Mouse (Mus musculus) Muller cell, postnatal 12 days (primary cell): ENCODE results near the gene Zfp827.

Source experiments
- DNase-seq: peaks from one replicate; pipeline ENCODE4 v3.0.0-alpha.2; 2015; ENCODE audit errors: inconsistent ontology term

Zfp827 gene

DNA sequence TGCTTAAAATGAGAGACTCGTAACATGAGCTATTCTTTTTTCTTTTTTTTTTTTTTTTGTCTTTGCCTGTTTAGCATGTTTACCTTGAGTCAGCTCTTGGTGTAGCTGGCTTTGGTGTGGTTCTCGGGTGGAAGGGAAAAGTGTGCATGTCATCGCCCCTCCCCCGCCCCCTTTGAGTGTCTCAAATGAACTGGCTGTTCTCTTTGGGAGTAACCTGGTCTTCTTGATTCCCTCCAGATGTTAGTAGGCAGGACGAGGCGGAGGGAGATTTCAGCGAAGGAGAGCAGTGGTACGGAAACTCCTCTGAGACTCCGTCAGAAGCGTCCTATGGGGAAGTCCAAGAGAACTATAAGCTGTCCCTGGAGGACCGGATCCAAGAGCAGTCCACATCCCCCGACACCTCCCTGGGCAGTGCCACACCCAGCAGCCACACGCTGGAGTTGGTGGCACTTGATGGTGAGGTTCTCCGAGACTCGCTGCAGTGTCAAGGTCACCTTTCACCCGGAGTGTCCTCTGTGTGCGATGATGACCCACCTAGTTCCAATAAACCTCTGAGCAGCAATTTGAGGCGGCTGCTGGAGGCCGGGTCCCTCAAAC is 31.9 kb downstream of the Zfp827 start:
- no peak for DNase-seq

DNA sequence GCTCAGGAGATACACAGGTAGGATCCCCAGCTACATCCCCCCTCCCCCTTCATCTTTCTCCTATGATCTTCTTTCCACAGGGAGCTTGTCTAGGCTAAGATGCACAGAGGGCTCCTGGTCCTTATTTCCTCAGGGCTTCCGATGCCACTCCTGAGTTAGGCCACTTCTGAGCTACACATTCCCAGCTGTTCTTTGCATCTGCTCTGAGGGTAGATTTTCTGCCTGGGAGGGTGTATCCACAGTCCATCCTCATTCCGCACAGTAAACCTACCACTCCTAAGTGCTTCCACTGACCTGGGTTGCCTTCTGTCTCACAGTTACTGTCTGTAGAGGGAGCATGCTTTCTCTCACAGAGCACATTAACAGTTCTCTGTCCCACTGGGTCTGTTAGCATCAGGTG is 37.7 kb downstream of the Zfp827 start:
- DNase-seq, result no peak

DNA sequence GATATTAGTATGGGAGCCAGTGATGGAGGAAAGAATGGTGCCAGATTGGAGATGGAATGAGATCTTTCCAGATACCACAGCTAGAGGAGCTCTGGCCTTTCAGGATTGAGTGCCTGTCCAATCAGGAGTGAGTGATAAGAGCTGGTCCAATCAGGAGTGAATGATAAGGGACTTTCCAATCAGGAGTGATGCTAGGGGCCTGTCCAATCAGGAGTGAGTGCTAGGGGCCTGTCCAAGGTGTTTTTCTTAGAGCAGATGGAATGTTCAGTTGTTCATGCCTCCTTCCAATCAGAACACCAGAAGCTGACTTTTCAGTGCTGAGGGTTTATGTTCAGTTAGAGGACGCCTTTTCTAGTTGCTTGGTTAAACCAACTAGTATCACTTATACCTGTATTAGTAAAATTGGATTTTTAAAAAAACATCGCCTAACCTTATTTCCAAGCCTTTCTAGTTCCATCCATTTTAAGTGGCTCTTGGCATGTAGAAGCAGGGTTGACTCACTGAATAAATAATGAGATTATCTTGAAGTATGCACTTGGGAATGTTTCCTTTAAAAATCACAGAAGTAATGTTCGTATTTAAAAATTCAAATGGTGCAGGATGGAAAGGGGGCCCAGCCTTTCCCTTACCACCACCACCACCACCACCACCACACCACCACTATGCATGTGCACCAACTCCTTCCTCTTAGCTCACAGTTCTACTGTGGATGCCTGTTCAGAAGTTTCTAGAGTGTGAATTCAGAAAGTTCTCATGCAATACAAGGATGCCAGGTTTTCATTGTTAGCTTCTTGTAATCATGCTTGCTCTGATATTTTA is 39.8 kb downstream of the Zfp827 start:
- DNase-seq, result no peak

DNA sequence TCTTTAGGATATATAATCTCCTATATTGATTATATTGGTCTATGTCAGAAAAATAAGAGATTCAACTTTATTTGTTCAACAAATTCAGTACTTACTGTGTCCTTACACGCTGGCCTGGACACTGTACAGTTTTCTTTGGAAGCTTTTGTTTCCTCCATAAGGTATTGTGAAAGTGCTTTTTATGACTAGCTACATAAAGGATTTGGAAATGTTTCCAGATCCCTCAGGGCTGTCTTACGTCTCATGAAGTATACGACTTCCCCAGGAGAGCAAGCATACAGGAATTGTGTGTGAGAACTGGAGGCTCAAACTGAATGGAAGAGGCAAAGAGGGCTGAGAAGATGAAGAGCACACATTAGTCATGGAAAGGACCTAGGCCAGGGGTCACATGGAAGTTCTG is 45.1 kb downstream of the Zfp827 start:
- no peak for DNase-seq

DNA sequence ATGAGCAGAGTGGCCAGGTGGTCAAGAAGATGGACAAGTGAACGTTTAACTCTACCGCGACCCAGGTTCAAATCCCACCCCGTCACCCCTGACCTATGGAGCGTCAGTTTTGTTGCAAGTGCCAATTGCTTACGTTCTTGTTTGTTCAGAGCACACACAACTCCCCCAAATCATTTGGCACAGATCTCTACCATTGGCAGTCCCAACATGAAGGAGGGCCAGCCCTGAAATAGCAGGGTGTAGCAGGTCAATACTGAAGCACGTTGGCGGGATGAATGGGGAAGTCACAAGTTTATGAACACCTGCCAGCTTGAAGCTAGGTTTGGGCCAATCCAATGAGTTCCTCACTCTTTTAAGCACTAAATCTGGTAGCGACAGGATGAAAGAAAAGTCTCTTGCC is 46.7 kb downstream of the Zfp827 start:
- no peak for DNase-seq

DNA sequence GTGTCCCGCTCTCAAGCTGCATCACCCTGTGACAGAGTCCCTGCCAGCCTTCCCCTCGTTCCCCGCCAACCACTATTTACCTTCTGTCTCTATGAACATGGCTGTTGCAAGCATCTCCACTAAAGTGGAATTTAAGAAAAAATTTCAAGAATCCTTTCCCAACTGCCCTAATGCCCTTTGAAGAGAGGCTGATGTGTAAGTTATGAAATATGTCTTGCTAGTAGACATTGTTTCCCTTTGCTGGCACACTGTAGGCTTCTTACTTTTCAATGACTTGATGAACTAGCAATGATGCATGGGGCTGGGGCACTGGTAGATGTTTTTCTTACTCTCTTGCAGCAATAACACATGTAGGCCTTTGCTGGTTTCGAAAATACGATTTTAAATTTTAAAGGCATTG is 49.0 kb downstream of the Zfp827 start:
- peak; percentile 78 for DNase-seq

DNA sequence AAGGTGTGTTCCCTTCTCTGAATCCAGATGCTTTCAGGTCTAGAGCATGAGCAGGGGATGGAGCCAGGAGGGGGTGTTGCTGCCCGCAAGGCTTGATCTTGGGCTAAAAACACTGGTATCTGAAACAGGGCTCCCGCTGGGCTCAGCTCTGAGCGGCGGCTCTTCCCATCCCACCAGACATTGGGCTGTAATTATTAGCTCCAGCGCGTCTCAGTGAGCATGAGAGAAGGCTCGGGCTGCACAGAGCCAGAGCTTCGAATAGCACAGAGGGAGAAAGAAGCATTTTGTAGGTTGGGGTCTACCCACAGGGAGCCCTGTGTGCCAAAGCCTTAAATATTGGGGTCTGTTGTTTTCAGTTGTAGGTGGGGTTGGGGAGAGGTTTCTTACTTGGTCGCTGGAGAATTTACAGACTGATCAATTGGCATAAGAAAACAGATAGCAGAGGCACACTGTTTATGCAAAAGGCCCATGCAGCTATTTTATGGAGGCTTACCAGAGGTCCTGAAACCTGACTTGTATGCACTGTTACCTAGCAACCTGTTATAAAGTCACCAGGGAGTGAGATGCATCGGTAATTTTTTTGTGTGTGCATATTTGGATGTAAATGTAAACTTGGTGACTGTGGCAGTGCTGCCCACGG is 50.4 kb downstream of the Zfp827 start:
- DNase-seq, result no peak

DNA sequence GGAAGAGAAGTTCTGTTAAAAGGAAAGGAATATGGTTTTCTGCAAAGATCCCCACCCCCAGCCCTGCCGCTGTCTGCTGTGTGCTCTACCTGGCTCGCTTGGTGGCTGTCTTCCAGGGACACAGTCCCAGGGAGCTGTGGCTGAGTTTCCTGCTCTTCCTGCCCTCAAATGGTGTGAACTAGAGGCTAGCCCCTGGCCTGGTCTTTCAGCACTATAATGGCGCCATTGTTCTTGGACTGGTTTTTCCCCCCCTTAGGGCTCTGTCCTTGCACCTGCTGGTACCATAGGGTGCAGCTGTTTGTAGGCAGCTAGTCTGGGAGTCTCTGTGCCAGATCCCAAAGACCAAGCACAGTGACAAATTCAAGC is 50.9 kb downstream of the Zfp827 start:
- DNase-seq, result peak; percentile 50

DNA sequence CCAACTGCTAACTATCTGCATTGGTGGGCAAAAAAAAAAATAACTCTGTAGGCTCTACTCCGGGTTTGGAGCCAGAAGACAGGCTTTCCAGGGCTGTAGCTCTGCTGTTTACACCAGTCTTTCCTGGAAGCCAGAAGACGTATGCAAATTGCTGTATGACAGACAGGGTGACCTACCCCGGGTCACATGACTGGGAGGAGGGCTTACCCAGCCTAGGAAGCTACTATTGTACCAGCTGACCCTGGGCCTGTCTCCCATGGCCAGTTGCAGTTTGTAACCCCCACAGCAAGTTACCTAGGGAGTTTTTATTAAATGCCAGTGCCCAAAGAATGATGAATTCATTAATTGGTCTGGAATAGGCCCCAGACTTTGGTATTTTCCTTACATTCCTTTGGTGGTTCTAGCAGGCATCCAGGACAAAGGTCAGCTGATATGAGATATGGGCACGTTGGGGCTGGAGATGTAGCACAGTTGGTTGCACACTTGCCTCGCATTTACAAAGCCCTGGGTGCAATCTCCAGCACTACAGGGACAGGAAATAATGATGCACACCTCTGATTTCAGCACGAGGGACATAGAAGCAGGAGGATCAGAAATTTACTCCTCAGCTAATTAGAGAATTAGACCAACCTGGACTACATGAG is 52.0 kb downstream of the Zfp827 start:
- peak; percentile 45 for DNase-seq

DNA sequence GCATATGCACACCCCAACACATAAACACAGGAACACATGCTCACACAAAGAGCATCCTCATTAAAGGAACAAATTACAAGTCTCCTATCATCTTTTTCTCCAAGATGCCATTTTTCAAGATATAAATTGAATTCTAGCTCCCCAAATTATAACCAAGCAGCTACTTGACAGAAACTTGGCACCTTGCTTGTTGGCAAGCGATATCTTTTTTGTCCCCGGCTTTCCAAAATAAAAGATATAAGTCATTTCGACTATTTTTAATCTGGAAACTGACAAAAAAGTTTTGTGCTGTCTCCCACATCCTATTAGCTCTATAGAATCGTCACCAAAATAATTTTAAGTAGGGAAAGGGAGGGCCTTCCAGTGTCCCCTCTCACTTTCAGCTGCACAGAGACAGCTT is 53.1 kb downstream of the Zfp827 start:
- no peak for DNase-seq

DNA sequence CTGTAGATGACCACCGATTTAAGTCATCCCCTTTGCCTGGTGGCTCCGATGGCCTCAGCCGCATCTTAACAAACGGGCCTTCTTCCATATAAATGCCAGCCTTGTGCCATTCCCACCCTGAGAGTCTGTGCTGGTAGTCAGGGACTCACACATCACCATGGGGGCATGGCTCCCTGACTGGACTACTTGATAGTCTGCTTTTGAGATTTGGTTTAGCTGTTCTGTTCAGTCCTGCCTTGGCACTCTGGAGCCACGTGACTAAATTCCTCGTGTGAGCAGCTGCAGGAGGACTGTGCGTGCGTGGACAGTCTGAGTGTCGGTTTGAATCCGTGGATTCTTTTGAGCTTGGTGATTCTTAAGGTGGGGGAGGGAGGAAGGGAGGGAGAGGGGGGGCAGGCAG is 53.7 kb downstream of the Zfp827 start:
- DNase-seq, result no peak

DNA sequence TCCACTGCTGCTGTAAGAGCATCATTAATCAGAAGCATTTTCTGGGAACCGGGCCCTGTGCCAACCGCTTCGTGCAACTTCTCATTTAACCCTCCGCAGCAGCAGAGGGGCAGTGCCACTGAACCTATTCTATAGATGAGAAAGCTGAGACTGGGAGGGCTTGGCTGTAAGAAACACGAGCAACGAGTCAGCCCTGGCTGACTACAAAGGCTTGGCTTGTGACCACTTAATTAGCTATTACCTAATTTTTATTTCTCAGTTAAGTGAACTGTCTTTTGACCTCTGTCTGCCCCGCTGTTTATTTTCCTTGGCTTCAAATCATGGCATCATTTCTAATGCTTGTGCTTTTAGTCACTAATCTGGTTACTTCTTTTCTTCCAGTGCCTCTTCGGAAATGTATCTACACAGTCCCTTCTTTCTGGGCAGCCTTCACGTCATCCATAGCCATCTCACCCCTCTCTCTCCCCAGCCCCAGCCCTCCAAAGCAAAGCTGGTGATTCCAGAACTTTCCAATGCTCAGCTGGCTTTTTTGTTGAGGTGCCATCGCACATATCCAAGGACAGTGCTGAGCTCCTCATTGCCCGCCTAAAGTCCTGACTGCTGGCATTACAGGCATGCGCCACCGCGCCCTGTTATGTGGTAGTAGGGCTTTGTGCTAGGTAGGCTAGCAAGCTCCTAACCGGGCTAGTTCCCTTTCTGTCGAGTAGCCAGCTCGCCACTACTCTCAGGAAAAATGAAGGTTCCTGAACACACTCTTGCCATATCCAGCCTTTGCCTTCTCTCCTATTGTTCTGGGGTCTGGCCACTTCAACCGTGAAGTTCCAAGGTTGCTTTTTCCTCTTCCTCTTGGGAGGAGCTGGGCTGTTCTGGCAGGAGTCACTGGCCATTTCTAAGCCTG is 55.5 kb downstream of the Zfp827 start:
- DNase-seq, result peak; percentile 72

DNA sequence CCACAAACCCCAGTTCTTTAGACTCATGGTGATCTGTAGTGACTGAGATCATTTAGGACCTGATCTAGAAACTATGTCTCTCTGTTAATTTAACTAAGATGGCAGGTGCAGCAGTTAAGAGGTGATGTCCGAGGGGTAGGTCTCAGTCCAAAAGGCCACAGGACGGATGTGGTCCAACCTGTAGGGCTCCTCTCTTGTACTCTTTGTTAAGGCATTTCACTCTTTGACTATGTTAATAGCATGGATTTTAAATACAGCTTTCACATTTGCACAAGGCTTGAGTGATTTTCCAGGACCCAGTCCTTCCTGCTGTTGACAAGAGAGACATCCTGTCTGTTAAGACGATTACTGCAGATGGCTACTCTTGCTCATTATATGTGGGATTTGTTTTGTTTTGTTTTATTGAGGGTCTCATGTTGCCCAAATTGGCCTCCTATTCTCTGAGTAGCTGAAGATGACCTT is 56.2 kb downstream of the Zfp827 start:
- no peak for DNase-seq

DNA sequence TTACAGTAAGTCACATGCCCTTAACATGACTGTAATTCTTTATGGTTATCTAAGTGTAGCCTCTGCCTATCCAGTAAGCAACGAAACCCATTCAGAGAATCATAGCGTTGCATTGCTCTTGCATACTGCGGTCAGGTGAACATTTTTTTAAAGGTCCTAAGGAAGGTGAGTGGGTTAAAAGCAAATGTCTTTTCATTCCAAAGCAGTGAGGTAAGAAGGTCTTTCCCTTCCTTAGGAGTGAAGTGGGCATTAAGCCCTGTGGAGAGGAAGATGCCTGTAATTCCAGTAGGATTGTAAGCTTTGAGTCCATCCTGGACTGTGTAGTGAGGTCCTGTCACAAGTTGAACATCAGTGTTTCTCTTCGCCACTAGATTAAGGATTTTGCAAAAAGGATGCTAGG is 66.2 kb downstream of the Zfp827 start:
- no peak for DNase-seq

DNA sequence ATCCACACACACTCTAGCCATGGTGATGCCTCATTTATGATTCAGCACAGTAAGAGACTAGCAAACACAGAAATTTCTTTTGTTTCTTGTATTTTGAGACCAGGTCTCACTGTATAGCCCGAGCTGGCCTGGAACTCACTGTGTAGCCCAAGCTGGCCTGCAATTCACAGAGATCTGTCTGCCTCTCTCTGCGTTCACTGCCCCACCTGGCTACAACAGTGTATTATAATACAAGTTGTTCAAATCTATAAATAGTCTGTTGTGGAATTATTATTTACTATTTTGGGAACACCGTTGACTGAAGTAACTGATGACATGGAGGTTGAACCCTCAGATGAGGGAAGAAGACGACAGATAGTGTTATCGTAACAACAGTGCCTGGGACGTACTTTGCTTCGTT is 66.9 kb downstream of the Zfp827 start:
- DNase-seq, result no peak

DNA sequence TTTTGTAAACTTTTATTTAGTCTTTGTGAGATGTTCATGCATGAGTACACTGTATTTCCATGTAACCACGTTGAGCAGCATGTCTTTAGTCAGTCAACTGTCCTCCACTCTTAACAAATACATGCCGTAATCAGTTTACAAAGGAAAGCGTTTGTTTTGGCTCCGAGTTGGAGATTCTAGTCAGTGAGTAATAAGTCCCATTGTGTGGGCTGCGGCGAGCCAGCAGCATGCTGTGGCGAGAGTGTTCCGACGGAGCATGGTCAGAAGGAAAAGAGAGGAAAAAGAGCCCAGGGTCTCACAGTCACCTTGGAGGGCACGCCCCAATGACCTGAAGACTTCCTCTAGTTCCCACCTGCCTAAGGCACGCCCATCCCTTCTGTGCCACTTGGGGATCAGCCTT is 68.7 kb downstream of the Zfp827 start:
- DNase-seq, result peak; percentile 92

DNA sequence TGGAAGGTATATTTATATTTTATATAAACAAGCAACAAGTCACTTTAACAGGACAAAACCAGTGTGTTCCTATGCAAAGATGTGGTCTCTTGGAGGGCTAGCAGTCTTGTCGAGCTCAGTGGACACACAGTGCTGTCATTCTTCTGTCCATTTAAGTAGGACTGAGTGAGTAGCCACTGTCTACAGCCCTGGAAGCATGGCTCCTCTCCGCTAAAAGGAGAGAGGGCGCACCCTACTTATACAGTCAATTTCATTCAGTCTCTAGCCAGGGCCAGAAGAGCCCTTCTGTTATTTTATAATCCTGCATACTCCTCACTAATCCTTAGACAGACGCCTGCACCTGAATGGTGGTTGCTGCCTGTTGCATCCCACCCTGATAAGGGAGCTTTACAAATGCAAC is 74.5 kb downstream of the Zfp827 start:
- DNase-seq, result no peak

DNA sequence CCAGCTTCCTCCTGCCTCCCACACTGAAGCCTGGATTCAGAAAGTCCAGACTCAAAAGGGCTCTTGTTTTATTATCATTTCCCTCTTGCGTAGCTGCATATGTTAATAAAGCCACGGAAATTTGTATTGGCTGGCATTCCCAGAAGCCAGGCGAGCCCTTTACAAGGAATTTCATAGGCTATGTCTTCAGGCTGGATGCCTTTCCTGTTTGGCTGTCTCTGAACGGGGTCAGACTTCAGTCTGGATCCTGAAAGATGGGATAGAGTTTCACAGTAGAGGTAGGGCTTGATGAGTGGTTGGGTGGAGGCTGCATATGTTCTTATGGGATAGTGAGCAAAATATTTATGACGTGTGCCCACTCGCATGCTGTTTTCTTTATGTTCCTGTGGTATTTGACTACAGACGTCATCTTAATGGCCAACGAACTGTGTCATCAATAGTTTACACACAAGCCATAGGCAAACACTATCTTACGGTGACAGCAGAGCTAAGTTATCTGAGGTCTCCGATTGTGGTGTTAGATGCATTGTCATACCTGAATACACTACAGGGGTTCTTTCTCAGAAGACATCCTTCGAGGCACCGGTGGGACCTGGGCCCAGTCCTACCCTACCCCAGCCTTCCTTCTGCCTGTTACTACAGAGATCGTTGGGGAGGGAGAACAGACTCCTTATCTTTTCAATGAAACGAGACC is 75.1 kb downstream of the Zfp827 start:
- no peak for DNase-seq

DNA sequence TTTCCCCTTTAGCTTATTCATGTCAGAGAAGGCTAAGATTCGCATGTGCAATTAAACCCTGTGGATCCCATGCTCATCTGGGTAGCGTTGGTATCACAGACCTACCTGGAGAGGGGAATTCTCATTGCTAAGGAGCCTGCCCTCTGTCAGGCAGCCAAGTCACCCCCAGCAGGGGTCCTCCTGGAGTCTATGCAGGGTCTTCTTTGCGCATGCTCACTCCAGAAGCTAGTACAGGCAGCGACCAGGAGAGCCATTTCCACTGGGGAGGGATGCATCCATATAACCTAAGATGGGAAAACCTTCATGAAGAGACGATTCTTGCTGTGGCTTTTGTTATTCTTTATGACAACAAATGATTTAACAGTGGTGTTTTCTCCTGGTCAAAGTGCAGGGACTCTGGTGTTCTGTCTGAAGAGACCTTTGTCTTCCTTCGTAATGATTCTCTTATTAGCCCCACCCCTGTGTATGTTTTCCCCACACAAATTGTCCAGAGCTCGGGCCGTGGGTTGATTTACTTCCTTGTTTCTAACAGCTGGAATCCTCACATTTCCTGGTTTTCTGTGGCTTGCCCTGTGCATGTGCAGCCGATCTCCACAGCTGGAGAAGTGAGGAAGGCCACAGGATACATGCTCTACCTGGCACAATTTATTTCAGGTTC is 75.8 kb downstream of the Zfp827 start:
- no peak for DNase-seq

DNA sequence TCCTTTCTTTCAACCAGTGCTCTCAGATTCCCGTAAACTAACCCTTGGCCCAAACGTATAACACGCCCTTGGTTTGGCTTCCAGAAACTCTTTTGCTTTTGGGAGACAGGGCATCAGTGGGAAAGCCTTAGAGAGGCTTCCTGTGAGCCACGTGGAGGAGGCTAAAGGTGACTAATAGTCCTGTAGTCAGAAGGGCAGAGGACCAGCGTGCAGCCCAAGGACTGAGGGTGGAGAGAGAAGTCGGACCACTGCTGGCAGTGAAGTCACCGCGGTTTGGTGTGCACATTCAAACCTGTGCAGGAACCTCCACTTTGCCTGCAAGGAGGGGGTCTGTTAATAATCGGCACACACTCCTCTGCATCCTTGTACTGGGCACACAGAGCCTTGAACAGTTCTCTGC is 76.4 kb downstream of the Zfp827 start:
- DNase-seq, result no peak
